Mouse (Mus musculus): Measurements from ENCODE around the gene Ccdc86.

The Ccdc86 gene

DNA sequence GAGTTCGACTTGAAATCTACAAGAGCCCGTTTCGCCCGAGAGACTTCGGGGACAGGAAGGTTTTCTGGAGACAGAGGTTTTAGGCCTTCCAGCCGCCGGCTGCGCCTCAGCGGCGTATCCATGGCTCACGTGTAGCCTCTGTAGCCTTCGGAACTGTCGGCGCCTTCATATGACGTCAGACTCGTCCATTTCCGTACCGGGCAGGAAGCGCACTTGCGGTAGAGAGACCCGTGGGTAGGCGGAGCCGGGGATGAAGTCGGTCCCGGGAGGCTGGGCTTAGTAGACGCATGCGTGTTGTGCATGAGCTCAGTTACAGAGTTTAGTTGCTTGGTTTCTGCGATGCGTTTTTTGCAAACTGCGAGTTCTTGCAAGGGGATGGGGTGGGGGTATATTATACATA lies at the start of gene Ccdc86:
Gene Ccdc86, minus strand, starts transcription at position 155 of the 400 bp plus-strand sequence.
- DNase-seq (ENCODE audit: low spot score in 2 of 2) = peak; percentile 96 to 97

DNA sequence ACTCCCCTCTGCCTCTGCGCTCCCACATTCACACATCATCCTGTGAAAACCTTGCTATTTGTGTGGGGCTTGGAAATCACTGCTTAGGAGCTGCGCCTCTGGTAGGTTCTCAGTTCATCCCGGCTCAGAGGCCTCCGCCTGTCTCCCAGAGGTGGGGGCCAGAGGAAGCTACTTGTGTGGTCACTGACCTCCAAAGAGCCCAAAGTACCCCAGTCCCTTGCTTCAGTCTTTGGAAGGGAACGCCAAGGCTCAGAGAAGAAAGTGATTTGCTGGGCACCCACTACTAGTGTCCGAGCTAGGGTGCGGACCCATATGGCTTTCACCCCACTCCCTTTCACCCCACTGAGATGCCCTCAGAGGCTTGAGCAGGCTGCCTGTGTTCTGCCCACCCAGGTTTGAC lies 44.1 kb upstream of the Ccdc86 start, which contains the start of gene Ms4a15:
Gene Ms4a15, minus strand, starts transcription at position 101 of the 400 bp plus-strand sequence.
- DNase-seq (ENCODE audit: low spot score in 2 of 2) = no peak

DNA sequence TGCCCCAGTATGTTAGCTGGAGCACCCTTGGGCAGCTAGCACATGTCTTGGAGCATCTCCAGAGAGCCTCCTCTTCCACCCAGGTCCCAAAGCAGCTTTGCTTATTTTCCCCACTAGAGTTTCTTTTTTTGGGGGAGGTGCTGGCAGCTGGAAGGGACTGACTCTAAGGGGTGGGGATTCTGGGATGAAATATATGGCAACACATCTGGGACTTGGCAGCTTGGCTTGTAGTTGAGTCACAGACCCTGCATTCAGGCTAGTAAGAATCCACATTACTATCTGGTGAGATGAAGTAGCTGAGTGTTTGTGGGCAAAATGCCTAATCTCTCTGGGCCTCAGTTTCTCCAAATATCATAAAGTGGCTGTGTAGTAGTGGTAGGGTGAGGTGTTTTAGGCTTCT lies 42.8 kb upstream of the Ccdc86 start:
- DNase-seq (ENCODE audit: low spot score in 2 of 2) = no peak

DNA sequence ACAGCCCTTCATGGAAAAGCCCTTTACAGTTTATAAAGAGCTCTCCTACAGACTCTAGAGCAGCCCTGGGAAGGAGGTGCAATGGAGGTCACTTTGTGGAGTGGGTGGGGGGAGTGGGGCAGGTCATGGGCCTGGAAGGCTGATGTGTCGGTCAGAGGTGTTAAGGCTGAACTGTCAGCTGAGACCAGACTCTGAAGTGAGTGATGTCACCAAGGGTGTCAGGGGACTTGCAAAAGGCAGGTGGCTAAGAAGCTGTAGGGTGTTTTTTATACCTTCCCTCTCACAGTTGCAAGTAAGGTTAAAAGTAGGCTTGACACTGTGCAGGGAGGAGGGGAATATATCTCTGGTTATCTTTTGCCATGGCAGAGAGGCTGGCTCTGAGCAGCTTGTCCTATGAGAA lies 41.7 kb upstream of the Ccdc86 start:
- DNase-seq (ENCODE audit: low spot score in 2 of 2) = no peak

DNA sequence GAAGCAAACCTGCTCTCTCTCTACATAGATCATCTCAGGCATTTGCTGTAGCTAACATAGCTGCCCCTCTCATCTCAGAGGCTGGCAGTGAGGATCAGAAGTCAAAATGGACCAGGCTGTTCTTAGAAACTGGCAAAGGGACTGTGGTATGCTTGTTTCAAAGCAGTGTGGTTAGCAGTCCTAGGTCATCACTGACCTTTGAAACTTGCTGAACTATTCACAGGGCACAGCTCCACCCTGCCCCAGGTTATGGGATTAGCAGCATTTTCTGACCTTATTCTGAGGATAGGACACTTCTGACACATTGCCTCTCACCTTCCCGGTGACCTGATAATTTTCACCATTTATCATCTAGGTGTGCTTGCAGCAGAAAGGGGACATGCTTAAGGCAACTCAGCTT lies 39.5 kb upstream of the Ccdc86 start:
- no peak for DNase-seq (ENCODE audit: low spot score in 2 of 2)

DNA sequence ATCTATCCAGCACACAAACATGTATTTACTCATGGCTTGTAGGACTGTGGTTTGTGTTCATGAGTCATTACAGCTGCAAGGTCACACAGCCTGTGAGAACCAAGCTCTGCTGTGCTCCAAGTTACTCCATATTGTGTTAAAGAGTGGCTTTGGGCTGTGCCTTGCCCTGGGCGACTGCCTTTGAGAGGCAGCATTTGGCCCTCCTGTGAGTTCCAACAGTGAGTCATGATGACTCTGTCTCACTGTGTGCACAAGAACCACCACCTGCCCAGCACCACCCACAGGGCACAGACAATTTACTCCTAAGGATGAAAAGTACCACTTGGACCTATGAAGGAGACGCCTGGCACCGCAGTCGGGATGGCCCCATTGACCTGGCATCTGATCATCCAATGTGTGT lies 36.8 kb upstream of the Ccdc86 start:
- DNase-seq (ENCODE audit: low spot score in 2 of 2) = no peak

DNA sequence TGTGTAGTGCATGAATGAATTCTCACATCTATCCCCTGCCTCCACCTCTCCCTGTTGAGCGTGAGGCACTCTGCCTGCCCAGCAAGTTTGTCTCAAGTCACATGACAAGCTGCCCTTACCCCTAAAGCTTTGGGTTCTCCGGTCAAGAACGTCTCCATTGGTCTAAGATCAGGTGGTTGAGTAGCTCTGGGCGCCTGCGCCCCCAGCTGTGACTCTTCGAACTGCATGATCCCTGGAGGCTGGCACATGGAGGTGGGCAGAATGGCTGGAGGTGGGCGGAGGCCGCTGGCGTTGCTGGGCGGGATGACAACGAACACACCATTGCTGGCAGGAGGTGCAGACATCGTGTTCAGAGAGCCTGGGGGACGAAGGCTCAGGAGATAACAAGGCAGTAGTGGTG lies 35.5 kb upstream of the Ccdc86 start:
- no peak for DNase-seq (ENCODE audit: low spot score in 2 of 2)

DNA sequence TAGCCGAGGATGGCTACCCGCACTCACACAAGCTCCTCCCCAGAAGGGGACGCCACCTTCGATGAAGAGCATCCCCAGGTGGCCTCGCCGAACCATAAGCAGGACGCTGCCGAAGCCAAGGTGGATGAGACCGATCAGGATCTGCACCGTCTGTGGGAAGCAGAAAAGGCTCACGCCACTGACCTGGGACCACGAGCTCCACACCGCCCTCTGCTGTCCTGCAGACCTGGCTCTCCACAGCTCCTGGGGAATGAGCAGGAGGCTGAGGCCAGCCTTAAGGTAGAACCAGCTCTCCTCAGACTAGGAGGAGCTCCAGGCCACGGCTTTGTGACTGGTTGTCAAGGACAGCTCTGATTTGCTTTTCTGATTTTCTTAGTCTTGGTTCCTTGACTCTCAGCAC lies 34.1 kb upstream of the Ccdc86 start:
- DNase-seq (ENCODE audit: low spot score in 2 of 2) = no peak

DNA sequence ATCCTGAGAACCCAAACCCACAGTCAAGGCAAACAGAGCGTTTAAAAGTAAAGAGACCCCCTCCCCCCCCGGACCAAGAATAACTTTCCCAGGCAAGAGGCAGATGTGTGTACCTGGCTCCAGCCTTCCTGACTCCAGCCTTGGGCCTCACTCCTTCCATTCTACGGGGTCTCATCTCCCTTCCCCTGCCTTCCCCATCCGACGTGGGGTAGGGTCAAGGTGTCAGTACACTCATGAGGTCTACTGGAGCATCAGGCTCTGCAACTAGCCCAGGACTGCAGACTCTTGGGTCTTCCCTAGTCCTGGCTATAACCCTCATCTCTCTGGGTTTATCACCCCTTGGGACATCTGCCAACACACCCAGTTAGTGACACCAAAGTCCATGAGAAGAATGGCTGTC lies 31.1 kb upstream of the Ccdc86 start:
- no peak for DNase-seq (ENCODE audit: low spot score in 2 of 2)

DNA sequence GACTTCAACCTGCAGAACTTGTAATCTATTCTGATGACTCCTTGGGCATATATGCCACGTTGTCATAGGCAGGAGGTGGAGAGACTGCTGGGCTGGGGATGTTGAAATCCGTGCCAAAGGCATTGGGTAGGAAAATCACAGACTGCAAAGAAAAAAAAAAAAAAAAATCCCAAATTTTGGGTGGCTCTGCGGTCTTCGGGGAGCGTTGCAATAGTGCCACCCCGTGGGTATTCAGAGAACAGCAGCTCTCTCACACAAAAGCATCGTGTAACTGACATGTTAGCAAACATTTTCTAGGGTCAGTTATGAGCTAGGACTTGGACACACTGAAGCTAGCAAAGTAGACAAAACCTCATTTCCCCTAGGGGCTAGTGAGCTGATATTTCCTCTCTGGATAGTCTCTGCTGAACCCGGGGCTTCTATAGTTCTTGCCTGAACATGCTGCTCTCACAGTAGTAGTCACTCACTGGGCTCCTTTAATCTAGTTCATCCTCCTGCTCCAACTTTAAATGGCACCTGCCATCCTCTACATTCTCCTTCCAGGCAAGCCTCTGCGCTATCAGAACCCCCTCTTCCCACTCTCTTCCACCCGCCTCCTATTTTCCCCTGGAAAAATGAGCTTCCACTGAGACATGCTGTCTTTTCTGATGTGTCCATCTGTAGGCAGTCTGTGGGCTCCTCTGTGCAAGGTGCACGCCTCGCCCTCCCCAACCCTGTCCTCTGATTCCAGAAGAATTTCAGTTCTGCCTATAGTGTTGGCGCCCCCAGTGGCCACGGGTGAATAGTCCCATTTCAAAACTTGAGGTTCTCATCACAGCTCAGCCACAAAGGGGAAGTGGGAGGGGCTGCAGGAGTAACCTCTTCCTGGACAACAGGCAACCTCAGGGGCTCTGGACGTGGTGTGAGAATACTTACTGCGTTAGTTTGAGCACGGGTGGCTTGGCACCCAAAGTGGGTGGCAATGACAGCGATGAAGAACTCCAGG lies 30.4 kb upstream of the Ccdc86 start:
- peak; percentile 54 to 58 for DNase-seq (ENCODE audit: low spot score in 2 of 2)

DNA sequence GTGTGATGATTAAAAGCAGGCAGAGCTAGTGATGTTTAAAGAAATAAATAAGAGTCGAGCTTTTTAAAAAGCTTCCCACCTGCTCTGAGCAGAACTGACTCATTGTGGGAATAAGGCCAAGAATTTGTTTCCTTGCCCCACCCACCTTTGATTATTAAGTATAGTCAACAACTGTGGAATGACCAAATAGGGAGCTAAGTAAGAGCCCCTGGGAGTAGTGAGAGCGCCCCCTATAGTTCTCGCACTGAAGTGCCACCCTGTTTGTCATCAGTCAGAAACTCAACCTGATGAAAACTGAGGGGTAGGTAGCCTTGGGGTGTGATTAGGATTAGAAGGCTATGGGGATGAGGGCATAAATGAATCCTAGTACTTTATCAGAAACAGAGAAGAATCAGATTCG lies 27.3 kb upstream of the Ccdc86 start:
- no peak for DNase-seq (ENCODE audit: low spot score in 2 of 2)

DNA sequence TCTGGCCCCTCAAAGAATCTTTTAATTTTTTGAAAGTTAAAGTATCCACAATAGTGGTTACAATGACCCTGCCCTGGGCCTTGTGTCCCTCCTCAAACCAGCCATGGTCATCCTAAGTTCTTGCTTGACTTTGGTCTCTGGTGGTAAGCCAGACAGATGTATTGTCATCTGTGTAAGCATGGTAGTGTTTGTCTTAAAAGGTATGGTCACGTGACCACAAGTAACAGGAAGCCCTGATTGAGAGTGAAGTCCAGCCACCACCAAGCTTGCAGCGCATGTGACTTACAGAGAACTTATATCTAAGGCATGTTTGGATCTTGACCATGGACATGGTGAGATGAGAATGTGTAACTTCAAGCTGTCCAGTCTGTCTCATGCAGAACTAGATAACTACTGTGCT lies 26.1 kb upstream of the Ccdc86 start:
- DNase-seq (ENCODE audit: low spot score in 2 of 2) = no peak

DNA sequence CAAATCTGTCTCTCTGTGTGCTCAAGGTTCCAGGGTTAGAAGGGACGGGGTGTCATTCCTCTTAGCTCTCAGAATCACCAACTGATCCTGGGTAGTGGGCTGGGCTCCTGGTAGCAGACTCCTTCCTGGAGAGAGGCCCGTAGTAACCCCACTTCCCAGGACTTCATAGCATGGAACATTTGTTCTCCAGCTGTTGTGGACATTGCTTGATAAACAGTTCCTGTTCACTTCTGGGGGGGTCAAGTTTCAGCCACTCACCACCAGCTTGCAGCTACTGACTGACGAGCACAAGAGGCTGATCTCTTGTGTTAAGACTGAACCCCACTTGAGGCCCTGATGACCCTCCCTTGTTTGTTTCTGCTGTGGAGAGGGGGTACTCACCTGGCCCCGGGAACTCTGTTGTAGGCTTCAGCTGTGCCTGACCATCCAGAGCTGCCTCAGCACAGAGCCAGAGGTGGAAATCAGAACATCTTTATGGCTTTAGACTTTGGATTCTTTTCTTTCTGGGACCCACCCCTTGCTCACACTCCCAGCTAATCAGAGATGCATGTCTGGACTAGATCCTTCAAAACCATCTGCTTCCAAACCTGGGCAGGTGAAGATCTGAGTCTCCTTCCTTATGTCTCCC lies 25.3 kb upstream of the Ccdc86 start, which contains the start of gene Ms4a10:
Gene Ms4a10, minus strand, starts transcription at position 433 of the 628 bp plus-strand sequence.
- no peak for DNase-seq (ENCODE audit: low spot score in 2 of 2)

DNA sequence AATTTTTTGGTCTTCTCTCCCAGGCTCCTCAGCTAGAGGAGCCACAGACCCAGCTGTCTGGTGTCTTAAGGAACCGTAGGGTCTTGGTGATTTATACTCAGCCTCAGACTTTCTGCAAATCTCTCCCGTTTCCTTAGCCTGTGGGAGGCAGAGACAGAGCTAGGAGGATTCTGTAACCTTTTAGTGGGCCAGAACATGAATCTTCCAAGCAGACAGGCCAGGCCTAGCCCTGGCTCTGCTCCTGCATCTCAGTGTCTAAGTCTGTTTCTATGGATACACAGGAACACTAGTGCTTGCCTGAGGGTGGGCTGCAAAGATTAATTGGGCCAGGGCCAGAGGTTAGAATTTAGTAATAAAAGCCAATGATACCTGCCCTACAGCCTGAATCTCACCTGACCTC lies 24.1 kb upstream of the Ccdc86 start:
- no peak for DNase-seq (ENCODE audit: low spot score in 2 of 2)

DNA sequence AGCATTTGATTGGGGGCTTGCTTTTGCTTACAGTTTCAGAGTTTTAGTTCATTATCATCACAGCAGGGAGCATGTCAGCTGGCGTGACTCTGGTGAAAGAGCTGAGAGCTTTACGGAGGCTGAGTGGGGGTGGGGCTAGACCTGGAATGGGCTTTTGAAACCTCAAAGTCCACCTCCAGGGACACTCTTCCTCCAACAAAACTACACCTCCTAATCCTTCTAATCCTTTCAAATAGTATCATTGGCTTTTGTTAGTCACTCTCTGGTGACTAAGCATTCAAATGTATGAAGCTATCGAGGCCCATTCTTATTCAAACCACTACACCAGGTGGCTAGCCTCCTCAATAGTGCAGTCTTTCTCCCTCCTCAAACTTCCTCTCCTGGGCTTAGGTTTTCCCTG lies 23.6 kb upstream of the Ccdc86 start:
- DNase-seq (ENCODE audit: low spot score in 2 of 2) = no peak

DNA sequence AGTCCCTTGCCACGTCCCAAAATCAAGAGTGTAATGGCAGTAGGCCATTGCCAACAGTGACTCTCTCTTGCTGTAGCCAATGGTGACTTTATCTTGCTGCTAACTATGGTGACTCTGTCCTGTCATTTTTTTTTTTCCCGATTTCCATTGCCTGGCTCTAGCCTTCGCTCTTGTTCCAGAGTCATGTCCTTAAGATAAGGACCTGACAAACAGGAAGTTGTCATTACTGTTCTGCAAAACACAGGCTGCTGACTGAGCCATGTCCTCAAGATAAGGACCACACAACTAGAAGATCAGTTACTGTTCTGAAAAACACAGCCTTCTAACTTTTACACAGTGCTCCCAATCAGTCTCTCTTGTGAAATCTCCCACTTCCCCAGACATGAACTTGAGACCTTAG lies 21.4 kb upstream of the Ccdc86 start:
- no peak for DNase-seq (ENCODE audit: low spot score in 2 of 2)

DNA sequence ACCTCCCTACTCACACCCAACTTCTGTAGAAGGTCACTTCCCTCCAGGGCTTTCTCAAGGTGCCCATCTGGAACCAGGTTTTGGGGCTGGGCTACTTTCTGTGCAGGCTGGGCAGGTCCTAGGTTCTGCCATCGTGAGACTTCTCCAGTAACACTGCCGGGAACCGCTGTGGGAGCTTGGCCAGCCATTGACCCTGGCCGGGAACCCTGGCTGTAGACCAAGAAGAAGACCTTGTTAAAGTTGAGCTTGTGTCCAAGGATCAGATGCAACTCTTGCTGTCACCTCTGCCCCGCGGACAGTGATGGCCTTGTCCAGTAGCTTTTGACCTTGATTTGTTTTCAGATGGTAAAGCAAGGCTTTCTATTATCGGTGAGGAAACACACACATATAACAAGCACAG lies 19.5 kb upstream of the Ccdc86 start:
- no peak for DNase-seq (ENCODE audit: low spot score in 2 of 2)

DNA sequence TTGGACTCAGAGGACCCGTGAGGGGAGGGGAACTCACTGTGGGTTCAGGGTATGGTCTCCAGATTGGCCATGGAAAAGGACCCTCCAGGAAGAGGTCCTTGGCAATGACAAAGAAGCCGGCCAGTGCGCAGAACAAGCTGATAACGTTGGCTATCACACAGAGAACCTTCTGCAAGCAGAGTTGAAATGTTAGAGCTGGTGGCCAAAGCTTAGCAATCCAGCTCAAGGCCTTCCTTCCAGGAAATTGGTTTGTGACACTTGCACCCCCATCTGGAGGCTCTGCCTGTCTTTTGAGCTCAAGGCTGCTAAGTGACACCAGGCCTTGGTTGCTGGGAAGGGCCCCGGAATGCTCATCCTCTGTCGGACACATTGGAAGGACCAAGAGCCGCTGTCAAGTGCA lies 16.7 kb upstream of the Ccdc86 start:
- no peak for DNase-seq (ENCODE audit: low spot score in 2 of 2)

DNA sequence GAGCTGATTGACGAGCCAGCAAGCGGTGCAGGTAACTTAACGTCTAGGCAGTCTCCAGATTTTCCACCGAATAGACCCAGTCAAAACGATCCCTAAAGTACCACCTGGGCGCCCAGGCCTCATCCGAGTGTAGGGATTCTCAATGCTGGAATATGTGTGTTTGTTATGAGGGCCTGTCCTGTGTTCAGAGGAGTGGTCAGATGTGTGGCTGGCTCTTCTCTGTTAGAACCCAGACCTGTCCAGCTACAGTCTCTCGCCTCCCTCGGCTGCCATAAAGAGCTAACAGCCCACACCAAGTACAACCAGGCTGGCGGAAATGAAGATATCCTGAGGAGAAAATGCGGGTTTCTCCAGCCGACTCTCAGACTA lies 10.9 kb upstream of the Ccdc86 start:
- DNase-seq (ENCODE audit: low spot score in 2 of 2) = no peak

DNA sequence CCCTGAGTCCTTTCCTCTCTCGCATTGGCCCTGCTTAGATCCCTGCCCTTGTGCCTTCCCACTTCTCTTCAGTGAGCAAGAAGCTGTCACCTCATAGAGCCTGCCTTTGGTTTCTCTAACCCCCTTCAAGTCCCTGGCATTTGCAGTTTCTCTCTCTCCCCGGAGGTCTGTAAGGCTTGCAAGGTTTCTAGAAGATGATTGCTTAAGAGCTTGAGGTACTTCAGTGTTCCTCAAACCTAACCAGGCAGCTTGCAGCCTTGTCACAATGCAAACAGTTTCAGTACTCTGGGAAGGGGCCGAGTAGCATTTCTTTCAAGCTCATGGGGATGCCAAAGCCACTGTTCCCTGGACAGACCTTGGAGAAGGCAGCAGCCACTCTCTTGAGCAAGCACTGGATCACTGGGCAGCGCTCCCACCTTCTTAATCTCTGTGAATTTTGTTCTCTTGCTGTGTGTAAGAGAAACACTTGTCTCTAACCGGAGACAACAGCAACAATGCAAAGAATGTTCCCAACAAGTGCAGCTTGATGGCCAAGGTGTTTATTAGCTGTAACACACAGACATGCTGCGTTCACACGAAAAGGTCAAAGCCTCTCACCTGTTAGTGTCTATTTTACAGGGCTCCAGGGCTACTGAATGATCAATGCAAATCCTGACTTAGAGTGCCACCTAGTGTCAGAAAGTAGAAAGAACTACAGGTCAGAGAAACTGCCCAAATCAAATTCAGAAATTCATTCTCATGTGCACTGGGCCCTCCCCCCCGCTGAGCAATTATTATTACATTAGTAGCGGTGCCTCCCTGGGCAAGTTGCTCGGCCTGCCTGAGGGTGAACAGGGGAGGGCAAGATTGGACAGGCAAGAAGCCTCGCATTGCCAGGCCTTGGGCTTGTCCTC lies 10.3 kb upstream of the Ccdc86 start:
- DNase-seq (ENCODE audit: low spot score in 2 of 2) = no peak

DNA sequence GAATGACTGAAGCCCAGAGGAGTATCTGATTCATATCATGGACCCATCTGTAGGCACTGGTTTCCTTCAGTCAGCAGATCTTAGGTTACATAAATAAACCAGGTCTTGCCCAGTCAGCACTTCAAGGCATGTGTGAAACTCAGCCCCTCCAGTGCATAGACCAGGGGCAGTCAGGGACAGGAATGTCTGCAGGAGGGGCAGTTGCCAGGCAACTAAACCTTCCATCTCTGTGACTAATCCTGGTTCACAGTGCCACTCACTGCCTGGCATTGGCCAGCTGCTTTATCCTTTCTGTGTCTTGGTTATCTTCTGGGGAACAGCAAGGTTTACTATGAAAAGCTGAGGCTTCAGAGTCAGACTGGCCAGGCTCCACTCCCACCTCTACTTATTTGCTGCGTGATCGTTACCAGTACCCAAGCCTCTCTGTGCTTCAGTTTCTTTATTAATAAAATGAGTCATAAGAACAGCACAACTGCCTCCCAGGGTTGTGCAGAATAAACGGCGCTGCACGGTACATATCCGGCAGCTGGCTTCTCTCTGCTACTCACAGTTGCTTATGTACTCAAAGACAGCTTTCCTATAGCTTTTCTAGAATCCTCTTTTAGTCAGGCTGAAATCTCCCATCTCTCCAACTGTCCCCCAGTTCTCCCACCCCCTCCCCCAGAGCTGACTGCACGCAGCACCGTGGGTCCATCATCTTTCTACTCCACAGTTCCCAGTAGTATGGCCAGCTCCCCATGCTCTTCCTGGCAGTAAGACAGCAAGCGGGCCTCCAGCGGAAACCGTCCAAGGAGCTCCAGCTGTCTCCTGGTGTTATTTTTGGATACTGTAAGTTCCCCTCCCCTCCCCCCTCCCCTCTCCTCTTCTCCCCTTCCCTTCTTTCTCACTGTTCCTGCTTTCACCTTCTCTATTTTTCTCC lies 3.2 kb upstream of the Ccdc86 start:
- DNase-seq (ENCODE audit: low spot score in 2 of 2) = peak; percentile 25 to 27

Measured in right cerebral cortex, postnatal 36 days (tissue).